Mouse (Mus musculus) intestine, postnatal 0 days (tissue): Measurements from ENCODE around the gene Rab20. TPM values are rescaled to one million over a fixed set of nuclear protein-coding genes. Genes with fewer than 3 reads are reported as not detected.
A peak's percentile ranks its signal among the peaks of the same experiment; 100 is the strongest.

ENCODE experiments used
- ATAC-seq: fragments of 200-750 bp; cut with Nextera tagmentation; 2 replicates; pipeline ENCODE4 v1.8.0; 2017; ENCODE audit warnings: mild to moderate bottlenecking, moderate TSS enrichment, moderate library complexity
- H3K27ac ChIP-seq: fragments of 300-500 bp; sonication (generic); 2 replicates; pipeline ENCODE4 v1.5.1; 2014; ENCODE audit warnings: mild to moderate bottlenecking, low read depth, low read length, moderate library complexity
- H3K27me3 ChIP-seq: fragments of 300-500 bp; sonication (generic); replicated peaks from 2 replicates; pipeline ENCODE4 v1.6.1; 2014; ENCODE audit warnings: low read length, mixed read lengths; ENCODE audit not compliant: control insufficient read depth, insufficient read depth
- H3K36me3 ChIP-seq: fragments of 300-500 bp; sonication (generic); 2 replicates; pipeline ENCODE4 v1.6.1; 2014; ENCODE audit warnings: mild to moderate bottlenecking, moderate library complexity; ENCODE audit not compliant: control insufficient read depth, insufficient read depth
- H3K4me1 ChIP-seq: fragments of 300-500 bp; sonication (generic); replicated peaks from 2 replicates; pipeline ENCODE4 v1.6.1; 2014; ENCODE audit warnings: antibody characterized with exemption, low read length, mixed read lengths; ENCODE audit not compliant: control insufficient read depth, insufficient read depth
- H3K4me2 ChIP-seq: fragments of 300-500 bp; sonication (generic); replicated peaks from 2 replicates; pipeline ENCODE4 v1.6.1; 2014; ENCODE audit warnings: low read depth, mild to moderate bottlenecking, moderate library complexity
- H3K4me3 ChIP-seq: fragments of 300-500 bp; sonication (generic); 2 replicates; pipeline ENCODE4 v1.5.1; 2014; ENCODE audit warnings: low read depth, low read length
- H3K9ac ChIP-seq: fragments of 300-500 bp; sonication (generic); 2 replicates; pipeline ENCODE4 v1.6.1; 2014; ENCODE audit warnings: mild to moderate bottlenecking, low read depth, low read length
- H3K9me3 ChIP-seq: fragments of 300-500 bp; sonication (generic); 2 replicates; pipeline ENCODE4 v1.6.1; 2016; ENCODE audit warnings: mixed run types; ENCODE audit not compliant: control insufficient read depth
- CTCF ChIP-seq: sonication (generic); IDR thresholded peaks from 2 replicates; pipeline ENCODE4 v1.5.1; 2016; ENCODE audit warnings: low read depth, mild to moderate bottlenecking, control low read depth, antibody characterized with exemption, moderate library complexity
- WGBS: fragments of 180-500 bp; shearing (Covaris S2); extraction: QIAGEN DNeasy Blood & Tissue Kit; methylation state at CpG from one replicate; pipeline ENCODE4 v1.1.7; 2014; 5-methylcytosine and 5-hydroxymethylcytosine counted together
- polyA plus RNA-seq: library from polyadenylated mRNA; unstranded; fragments of >200 nt; fragmentation: Nextera tagmentation; extraction: Ambion mirVana; gene quantifications from 2 replicates; pipeline ENCODE4 v1.2.1, GENCODE M21; 2015

Gene Rab20
- polyA plus RNA-seq, 1 experiment from 2014 or later = 43.5 TPM

- Histone ChIP-seq H3K36me3 (peaks cover 38% of the 10 kb centered on the region; the same call in 1 of the 2 replicates), H3K27me3 (no peaks in the 10 kb centered on the region), H3K9me3 (no peaks in the 10 kb centered on the region), H3K4me1 (no peaks in the 10 kb centered on the region), H3K27ac (no peak overlapping the region), H3K9ac (no peak overlapping the region), H3K4me2 (no peak overlapping the region), H3K4me3 (no peak overlapping the region)
- WGBS = 70% methylated on average over 5 of the region's 5 CpGs
- TF ChIP-seq CTCF = peak; percentile 81
- no peak for ATAC-seq
Observed at GRCm38 (mm10) chr8:11430688-11431087, 47.8 kb downstream of the Rab20 start.

GRCm38 (mm10) chr8:11423091-11423490 is 55.4 kb downstream of the Rab20 start:
- TF ChIP-seq CTCF = peak; percentile 73
- Histone ChIP-seq H3K9ac (no peak overlapping the region), H3K36me3 (peaks cover 23% of the 10 kb centered on the region; the same call in 1 of the 2 replicates), H3K4me2 (no peak overlapping the region), H3K4me3 (no peak overlapping the region), H3K27ac (no peak overlapping the region), H3K4me1 (no peaks in the 10 kb centered on the region), H3K9me3 (no peaks in the 10 kb centered on the region), H3K27me3 (no peaks in the 10 kb centered on the region)
- 72% methylated on average over 7 of the region's 7 CpGs for WGBS
- ATAC-seq = no peak

GRCm38 (mm10) chr8:11421968-11422367 is 56.5 kb downstream of the Rab20 start:
- no peak overlapping the region for H3K9ac ChIP-seq
- H3K4me1 ChIP-seq = no peaks in the 10 kb centered on the region
- no peak overlapping the region for H3K27ac ChIP-seq
- ATAC-seq = no peak
- no peaks in the 10 kb centered on the region for H3K27me3 ChIP-seq
- 74% methylated on average over 6 of the region's 6 CpGs for WGBS
- H3K9me3 ChIP-seq = no peaks in the 10 kb centered on the region
- no peak overlapping the region for H3K4me3 ChIP-seq
- peaks cover 19% of the 10 kb centered on the region; the same call in 1 of the 2 replicates for H3K36me3 ChIP-seq
- no peak overlapping the region for H3K4me2 ChIP-seq
- TF ChIP-seq CTCF = no peak

- H3K27me3 ChIP-seq = no peaks in the 10 kb centered on the region
- H3K4me3 ChIP-seq = no peak overlapping the region
- H3K9me3 ChIP-seq = no peaks in the 10 kb centered on the region
- H3K36me3 ChIP-seq = peaks cover 19% of the 10 kb centered on the region; the same call in 1 of the 2 replicates
- no peak overlapping the region for H3K27ac ChIP-seq
- WGBS = 57% methylated on average over 14 of the region's 14 CpGs
- no peak overlapping the region for H3K4me2 ChIP-seq
- H3K9ac ChIP-seq = no peak overlapping the region
- no peak for ATAC-seq
- peak; percentile 80 for TF ChIP-seq CTCF
- no peaks in the 10 kb centered on the region for H3K4me1 ChIP-seq
Observed at GRCm38 (mm10) chr8:11421105-11421504, 57.4 kb downstream of the Rab20 start.

GRCm38 (mm10) chr8:11419645-11420044 is 58.9 kb downstream of the Rab20 start:
- Histone ChIP-seq H3K27ac (no peak overlapping the region), H3K4me2 (no peak overlapping the region), H3K4me1 (no peaks in the 10 kb centered on the region), H3K4me3 (no peak overlapping the region), H3K9me3 (no peaks in the 10 kb centered on the region), H3K27me3 (no peaks in the 10 kb centered on the region), H3K36me3 (peaks cover 13% of the 10 kb centered on the region; the same call in 1 of the 2 replicates), H3K9ac (no peak overlapping the region)
- ATAC-seq = peak; percentile 27; the same call in 1 of the 2 replicates
- 10% methylated on average over 2 of the region's 2 CpGs for WGBS
- peak; percentile 89 for TF ChIP-seq CTCF

- Histone ChIP-seq H3K36me3 (peaks cover 11% of the 10 kb centered on the region; the same call in 1 of the 2 replicates), H3K27me3 (no peaks in the 10 kb centered on the region), H3K9ac (no peak overlapping the region), H3K9me3 (no peaks in the 10 kb centered on the region), H3K4me3 (no peak overlapping the region), H3K4me2 (no peak overlapping the region), H3K27ac (no peak overlapping the region), H3K4me1 (no peaks in the 10 kb centered on the region)
- ATAC-seq = no peak
- no peak for TF ChIP-seq CTCF
- 41% methylated on average over 6 of the region's 6 CpGs for WGBS
Observed at GRCm38 (mm10) chr8:11419232-11419631, 59.3 kb downstream of the Rab20 start.

GRCm38 (mm10) chr8:11417762-11418161 is 60.7 kb downstream of the Rab20 start:
- Histone ChIP-seq H3K36me3 (peaks cover 5% of the 10 kb centered on the region; the same call in 1 of the 2 replicates), H3K9me3 (no peaks in the 10 kb centered on the region)
- ATAC-seq = no peak

More at GRCm38 (mm10) chr8:11417762-11418161, 60.7 kb downstream of the Rab20 start:
- Histone ChIP-seq H3K27me3 (no peaks in the 10 kb centered on the region), H3K4me1 (no peaks in the 10 kb centered on the region), H3K9ac (no peak overlapping the region), H3K4me3 (no peak overlapping the region), H3K27ac (no peak overlapping the region), H3K4me2 (no peak overlapping the region)
- TF ChIP-seq CTCF = no peak
- 81% methylated on average over 13 of the region's 13 CpGs for WGBS
